Mouse (Mus musculus): ENCODE measurements around the gene 9930021J03Rik. TPM values are rescaled to one million over a fixed set of nuclear protein-coding genes. Genes with fewer than 3 reads are reported as not detected.
A peak's percentile ranks its signal among the peaks of the same experiment; 100 is the strongest.

9930021J03Rik gene
- total RNA-seq (2021): 10 to 100 TPM; 36.0 to 37.7 TPM

DNA sequence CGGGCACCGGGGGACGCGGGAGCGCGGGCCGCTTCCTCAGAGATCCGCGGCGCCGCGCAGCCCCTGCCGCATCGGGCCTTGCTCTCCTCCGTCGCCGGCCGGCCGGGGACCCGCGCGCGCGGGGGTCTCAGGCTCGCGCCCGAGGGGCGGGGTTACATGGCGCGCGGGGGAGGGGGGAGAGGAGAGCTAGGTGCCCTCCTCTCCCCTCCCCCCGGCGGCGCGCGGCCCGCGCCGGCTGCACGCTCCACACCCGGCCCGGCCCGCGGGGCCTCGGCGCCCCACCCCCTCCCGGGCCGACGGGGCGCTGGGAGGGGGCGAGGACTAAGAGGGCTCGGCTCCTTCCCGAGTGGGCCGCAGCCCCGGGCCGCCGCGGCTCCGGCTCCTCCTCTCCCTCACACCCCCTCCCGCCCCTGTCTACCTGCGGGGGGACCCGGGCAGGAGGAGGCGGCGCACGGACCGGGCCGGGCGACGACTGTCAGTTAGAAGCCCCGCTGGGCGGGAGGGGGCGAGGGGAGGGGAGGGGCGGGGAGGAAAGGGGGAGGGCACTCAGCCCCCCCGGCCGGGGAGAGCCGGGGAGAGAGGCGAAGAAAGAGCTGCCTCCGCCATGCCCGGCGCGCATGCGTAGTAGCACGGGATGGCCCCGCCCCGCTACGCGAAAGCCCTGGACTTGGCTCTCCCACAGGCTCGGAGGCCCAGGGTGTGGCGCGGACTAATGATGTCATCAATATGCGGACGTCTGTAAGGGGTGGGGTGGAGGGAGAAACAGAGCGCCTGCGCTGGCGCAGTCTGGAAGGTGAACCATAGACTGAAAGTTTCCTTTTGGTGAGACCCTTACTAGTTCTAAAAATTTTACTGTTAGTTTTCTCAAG, at the start of gene 9930021J03Rik:
Gene 9930021J03Rik, minus strand, starts transcription at position 73 of the 869 bp plus-strand sequence.
- DNase-seq: peak; percentile 99
- intact Hi-C loops (cut with DNase I): no loop called here

DNA sequence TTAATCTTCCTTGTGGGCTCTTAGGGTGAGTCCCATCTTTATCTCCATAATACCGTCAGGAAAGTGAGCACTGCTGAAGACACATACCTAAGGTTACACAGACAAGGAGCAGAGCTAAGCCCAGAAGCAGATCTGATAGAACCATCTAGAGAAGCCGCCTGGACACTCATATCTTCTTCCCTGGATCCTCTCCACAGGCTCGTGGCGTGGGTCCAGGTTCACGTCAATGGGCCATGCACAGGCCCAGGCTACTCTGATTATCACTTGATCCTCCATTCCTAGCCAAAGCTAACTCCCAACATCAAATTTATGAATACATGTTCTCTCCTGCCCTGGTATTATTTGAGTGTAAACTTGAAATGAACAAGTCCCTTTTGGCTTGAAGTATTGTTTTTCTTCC, 47.9 kb upstream of the 9930021J03Rik start:
- intact Hi-C loops (cut with DNase I): no loop called here
- DNase-seq: peak; percentile 11

DNA sequence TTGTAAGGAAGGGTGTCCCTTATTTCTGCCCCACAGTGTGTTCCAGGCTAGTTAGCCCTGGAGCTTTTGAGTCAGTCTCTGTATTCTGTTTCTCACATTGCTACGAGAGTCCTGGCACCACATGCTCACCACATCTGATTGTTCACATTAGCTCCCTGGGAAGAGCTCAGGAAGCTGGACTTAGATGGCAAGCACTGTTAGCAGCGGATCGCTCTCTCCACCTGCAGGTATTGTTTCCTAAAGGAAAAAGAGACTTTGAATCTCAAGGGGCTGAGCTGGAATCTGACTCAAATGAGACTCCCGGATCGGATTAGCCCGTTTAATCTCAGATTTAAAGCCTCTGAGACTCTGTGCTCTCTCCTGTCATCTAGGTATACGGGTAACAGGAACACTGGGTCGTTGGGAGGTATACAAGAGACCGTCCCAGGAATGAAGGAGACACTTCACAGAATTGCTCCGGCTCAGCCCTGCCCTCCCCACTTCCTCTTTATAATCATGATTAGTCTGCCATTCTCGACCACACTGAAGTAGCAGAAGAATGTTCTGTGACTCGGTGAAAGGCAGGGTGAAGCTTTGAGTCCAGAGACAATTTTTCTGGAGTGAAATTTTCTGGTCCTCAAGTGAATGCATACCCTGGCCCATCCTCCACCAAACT, 45.4 kb upstream of the 9930021J03Rik start:
- intact Hi-C loops (cut with DNase I): no loop called here

DNA sequence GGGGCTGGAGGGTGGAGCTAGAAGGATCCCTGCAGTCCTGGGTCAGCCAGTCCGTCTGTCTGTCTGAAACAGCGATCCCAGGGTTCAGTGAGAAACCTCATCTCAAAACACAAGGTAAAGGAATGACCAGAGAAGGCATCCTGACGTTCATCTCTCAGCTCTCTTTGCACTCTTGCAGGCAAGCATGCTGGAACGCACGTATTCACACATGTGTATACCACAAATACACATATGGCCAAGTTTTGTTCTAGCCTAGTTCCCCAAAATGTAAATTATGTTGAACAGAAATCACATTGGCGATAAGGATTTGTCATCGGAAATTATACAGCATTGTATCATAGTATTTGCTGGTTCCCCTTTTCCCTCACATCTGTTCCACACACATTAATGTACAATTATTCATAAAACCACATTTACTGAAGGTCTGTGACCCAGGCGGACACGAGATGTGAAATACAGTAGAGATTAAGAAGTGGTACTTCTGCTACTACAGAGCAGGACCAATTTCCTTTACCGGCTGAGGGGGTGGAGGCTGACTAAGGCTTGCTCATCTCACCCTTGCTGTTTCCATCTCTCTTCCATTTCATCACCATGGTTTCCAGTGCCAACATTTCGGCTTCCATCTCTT, 44.2 kb upstream of the 9930021J03Rik start:
- intact Hi-C loops (cut with DNase I): no loop called here
- no peak for DNase-seq

More for the DNA sequence above, 45.4 kb upstream of the 9930021J03Rik start:
- DNase-seq: no peak

DNA sequence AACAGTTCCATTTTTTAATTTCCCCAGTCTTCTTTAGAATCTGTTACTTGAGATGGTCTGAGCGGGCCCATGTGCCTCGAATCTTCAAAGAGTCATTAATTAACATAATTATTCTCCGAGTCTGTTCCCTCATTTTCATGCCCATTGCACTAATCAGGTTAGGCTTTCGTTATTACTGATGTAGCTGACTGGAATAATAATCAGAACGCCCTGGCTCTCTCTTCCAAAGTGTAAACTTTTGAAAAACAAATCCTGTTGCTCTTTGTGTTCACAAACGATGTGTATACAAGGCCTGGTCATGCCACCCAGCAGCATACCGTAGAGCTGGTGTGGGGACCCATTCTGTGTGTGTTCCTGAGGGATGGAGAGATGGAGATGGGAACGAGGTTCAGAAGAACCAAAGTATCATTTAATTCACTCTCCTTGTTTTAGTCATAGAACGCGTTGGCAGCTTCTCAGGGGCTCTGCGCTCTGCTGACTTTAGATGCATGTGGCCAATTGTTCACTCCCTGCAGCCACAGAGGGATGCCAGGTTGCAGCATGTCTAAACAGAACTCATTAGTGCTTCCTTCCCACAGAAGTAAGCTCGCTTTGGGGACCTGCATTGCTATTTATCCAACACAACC, 38.4 kb upstream of the 9930021J03Rik start:
- DNase-seq: peak; percentile 61
- intact Hi-C loops (cut with DNase I): no loop called here

DNA sequence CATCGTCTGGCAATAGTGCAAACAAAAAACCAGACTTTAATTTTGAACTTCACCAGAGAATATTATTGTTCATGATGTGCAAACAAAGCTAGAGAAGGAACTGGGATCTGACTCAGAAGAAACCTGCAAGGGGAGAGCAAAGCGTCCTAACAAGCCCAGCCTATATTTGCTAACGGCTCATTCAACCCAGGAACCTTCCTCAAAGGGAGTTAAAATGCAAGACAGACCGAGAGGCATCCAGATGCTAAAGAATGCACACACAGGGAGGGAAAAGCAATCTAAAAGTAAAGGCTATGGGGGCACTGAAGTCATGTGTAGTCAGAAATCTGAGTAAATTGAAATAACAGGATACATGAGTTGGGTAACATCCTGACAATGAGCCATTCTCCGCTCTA, 37.8 kb upstream of the 9930021J03Rik start:
- no peak for DNase-seq
- intact Hi-C loops (cut with DNase I): no loop called here

DNA sequence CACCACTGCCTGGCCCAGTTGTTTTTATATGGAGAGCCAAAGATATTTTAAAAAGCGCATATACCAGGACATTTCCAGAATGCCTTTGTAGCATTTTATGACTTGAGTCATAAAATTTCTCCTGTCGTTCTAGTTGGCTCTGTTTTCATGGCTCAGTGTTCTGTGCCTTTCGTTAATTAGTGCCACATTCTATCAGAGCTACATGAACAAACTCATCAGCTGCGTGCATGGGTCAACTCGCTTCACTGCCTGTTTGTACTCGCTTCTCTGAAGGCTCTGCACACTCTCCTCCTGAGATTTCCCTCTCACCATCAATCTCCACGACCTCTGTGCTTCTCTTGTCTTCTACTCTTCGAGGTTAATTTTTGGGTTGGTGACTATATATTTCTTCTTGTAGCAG, 37.2 kb upstream of the 9930021J03Rik start:
- DNase-seq: no peak
- intact Hi-C loops (cut with DNase I): no loop called here

DNA sequence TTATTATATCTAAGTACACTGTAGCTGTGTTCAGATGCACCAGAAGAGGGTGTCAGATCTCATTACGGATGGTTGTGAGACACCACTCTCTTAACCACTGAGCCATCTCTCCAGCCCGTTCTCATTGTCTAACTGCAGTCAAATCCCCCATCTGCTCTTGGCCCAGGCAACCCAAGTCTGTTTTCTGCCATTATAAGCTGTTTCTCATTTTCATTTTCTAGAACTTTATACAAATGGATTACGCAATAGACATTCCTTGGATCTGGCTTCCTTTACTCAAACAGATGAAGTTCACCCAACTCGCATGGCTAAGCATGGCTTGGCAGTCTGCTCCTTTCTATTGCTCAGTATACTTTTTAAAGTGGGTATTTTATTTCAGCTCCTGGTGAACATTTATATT, 34.9 kb upstream of the 9930021J03Rik start:
- DNase-seq: no peak
- intact Hi-C loops (cut with DNase I): no loop called here

DNA sequence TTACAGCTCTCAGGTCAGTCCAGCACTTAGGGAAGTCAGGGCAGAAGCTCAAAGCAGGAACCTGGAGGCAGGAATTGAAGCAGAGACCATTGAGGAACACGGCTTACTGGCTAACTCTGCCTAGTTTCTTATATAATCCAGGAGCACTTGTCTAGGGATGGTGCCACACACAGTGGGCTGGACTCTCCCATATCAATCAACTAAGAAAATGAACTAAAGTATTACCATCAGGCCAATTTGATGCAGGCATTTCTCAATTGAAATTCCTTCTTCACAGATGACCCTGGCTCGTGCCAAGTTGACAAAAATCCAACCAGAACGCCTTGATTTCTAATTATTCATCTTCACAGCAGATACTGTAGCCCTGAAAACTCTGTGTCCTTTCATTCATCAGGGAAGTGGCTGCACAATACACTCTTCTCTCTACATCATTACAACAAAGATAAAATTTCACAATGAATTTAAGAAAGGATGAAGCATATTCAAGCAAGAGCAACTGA, 32.9 kb upstream of the 9930021J03Rik start:
- DNase-seq: no peak
- intact Hi-C loops (cut with DNase I): no loop called here

DNA sequence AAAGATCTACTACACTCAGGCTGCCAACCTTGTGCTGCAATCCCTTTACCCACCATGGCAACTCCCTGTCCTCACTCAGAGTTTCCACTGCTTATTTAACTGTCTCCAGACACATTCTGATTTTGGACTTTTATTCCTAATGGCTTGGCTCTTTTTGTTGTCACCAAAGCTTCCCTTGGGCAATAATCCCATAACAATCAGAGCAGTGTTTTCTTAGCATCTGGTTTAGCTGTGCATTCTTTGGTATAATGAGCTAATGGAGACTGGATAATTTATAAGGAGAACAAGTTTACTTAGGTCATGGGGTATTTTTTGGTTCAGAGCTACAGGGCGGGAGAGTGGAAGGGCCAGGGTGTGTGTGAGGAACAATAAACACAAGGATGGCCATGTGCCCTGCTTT, 32.4 kb upstream of the 9930021J03Rik start:
- intact Hi-C loops (cut with DNase I): no loop called here
- DNase-seq: no peak

DNA sequence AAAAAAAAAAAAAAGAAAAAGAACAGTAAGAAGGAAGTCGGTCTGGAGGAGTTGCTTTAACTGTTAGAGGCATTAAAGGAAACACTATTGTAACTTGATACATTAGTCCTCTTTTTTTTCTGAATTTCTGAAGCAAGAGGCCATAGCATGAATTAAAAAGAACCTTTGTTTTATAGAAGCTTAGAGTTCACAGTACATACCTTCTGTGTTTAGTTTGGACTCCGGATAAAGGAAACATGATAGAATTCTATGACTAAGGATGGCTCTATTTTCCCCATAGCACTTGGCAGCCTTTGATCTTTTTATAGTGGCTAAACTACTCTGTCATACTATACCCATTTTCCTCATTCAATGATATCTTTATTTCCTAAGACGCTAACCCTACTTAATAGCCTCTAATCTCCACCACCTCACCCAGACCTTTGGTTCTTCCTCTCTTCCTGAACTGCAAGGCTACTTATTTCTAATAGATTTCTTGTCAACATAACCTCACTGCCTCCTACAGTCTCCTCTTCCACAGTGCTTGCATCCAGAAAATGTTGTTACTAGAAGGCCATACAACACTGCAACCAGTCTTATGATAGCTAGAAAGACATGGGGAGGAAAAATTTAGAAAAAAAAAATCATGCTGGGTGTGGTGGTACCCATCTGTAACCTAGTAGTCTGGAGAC, 29.7 kb upstream of the 9930021J03Rik start:
- intact Hi-C loops (cut with DNase I): no loop called here
- no peak for DNase-seq

DNA sequence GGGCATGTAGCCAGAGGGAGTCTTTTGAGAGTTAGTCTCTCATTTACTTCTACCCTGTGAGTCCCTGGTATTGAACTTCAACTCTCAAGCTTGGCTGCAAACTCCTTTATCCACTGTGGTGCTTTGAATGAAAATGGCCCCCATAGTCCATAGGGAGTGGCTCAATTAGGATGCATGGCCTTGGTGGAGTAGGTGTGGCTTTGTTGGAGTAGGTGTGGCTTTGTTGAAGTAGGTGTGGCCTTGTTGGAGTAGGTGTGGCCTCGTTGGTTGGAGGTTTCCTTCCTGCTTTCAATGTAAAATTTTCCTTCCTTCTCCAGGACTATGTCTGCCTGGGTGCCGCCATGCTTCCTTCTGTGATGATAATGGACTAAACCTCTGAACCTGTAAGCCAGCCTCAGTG, 25.1 kb upstream of the 9930021J03Rik start:
- no peak for DNase-seq
- intact Hi-C loops (cut with DNase I): no loop called here

DNA sequence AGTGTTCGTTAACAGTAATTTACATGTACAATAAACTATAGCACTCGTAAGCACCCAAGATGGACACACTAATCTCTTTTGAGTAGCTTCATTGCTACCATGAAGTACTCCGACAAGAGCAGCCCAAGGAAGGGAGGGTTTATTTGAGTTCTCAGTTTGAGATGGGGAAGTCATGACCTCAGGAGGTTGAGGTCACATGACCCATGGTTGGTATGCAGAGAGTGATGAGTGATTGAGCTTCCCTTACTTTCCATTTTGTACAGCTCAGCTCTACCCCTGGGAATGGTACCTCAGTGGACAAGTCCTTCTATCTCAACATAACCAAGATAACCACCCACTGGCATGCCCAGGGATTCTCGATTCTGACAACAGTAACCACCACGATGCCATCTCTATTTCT, 22.8 kb upstream of the 9930021J03Rik start:
- no peak for DNase-seq
- intact Hi-C loops (cut with DNase I): loop anchor here (5.0 to 10.0 kb wide), 2 partner anchors 299 to 376 kb away; no protein-coding TSS in a partner anchor

DNA sequence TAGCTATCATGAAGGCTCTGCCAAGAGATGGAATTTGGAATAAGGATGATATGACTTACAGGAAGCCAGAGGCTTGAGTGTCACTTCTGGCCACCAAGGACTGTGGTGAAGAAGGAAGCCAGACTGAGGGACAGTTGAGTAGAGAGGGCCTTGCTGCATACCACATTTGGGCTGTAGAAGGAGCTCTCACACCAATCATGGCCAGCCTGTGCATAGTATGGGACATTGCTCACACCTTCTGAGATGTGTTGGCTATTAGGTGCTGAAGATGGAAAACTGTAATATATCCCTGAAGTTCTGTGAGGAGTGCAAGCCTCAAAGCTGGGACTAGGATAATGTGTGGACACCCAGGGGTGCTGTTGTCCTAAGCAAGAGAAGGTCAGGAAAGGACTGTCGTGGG, 20.9 kb upstream of the 9930021J03Rik start:
- DNase-seq: peak; percentile 24
- intact Hi-C loops (cut with DNase I): loop anchor here (5.0 to 10.0 kb wide), 2 partner anchors 301 to 378 kb away; no protein-coding TSS in a partner anchor

DNA sequence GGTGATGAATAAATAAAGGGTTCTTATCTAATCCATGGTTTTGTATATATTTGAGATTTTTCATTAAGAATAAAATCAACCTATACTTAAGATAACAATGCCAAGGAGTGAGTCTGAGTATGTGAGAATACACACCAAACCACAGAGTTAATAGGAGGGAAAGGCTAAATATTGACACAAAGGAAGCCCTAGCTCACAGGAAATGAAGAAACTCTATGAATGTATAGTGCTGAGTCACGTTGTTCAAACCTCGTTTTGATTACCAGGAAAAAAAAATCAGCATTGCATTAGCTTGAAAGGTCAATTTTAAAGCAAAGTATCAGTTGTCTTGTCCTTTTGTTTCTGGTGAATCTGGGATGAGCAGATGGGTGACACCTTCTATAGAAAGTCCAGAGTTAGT, 19.2 kb upstream of the 9930021J03Rik start:
- no peak for DNase-seq
- intact Hi-C loops (cut with DNase I): loop anchor here (5.0 to 10.0 kb wide), 2 partner anchors 302 to 380 kb away; no protein-coding TSS in a partner anchor

DNA sequence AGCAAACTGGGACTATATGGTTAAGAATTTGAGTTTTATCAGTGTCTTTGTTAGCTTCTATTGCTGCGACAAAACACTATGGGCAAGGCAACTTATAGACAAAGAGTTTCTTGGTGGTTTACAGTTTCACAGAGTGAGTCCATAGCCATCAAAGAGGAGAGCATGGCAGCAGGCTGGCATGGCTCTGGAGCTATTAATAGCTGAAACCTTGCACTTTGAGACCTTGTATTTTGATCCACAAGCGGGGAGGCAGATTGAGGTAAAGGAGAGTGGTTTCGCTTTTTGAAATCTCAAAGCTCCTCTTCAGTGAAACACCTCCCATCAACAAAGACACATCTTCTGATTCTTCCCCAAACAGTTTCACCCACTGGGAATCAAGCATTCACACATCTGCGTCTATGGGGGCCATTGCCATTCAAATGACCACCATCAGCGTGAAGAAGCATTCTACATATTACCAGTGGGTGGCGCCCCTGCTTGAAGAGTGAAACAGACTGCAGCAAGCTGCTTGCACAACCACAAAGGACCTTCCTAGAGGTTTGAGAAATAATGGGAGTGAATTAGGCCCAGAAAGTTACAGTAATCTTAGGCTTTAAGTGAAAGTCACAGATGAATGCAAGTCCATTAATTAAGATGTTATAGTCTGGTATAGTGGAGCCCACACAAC, 18.4 kb upstream of the 9930021J03Rik start:
- DNase-seq: peak; percentile 60
- intact Hi-C loops (cut with DNase I): loop anchor here (10.0 kb wide), 1 partner anchor 381 kb away; no protein-coding TSS in a partner anchor

DNA sequence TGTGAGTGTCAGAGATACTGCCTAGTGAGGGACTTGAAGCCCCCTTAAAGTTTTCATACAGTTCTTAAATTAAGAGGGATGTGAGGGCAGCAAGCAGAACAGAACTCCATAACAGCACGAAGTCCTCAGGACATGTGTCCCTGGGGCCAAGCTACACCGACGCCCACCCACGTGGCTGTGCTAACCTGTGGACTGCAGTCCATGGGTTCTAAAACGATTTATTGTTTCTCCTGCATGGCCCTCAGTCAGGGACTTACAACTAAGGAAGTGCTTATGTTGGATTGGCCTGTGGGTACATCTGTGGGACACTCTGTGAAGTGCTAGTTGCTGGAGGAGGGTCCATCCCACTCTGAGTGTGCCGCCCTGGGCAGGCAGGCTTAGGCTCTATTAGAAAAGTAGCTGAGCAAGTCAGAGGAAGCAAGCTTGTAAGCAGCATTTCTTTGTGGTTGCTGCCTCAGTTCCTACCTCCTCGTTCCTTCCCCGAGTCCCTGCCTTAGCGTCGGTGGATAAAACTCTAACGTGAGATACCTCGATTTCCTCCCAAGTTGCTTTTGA, 17.7 kb upstream of the 9930021J03Rik start:
- DNase-seq: no peak
- intact Hi-C loops (cut with DNase I): loop anchor here (10.0 kb wide), 1 partner anchor 381 kb away; no protein-coding TSS in a partner anchor

DNA sequence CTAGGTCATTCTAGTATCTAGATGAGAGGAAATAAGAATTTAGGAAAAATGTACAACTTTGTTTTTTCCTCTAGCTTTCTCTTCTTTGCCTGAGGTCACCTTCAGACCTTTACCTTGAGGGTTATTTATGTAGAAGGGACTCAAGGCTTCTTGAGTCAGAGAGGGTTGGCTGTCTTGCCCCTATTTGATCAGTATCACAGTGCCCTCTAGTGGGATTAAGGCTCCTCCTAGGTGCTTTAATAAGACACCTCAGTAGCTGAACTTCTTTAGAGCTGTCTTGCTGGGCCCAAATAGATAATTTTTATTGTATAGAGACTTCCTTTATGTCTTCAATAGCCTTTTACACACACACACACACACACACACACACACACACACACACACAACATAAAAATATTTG, 15.2 kb upstream of the 9930021J03Rik start:
- intact Hi-C loops (cut with DNase I): loop anchor here (10.0 kb wide), 1 partner anchor 384 kb away; no protein-coding TSS in a partner anchor
- DNase-seq: no peak

All from left cerebral cortex, postnatal 4 days (tissue).